Mouse (Mus musculus) layer of hippocampus, adult 11-12 months (tissue): ENCODE results near the gene Slc38a2.
A peak's percentile ranks its signal among the peaks of the same experiment; 100 is the strongest.

Source experiments
- DNase-seq: peaks from one replicate; pipeline ENCODE4 v3.0.0; 2022; ENCODE audit warnings: low spot score

Gene Slc38a2

DNA sequence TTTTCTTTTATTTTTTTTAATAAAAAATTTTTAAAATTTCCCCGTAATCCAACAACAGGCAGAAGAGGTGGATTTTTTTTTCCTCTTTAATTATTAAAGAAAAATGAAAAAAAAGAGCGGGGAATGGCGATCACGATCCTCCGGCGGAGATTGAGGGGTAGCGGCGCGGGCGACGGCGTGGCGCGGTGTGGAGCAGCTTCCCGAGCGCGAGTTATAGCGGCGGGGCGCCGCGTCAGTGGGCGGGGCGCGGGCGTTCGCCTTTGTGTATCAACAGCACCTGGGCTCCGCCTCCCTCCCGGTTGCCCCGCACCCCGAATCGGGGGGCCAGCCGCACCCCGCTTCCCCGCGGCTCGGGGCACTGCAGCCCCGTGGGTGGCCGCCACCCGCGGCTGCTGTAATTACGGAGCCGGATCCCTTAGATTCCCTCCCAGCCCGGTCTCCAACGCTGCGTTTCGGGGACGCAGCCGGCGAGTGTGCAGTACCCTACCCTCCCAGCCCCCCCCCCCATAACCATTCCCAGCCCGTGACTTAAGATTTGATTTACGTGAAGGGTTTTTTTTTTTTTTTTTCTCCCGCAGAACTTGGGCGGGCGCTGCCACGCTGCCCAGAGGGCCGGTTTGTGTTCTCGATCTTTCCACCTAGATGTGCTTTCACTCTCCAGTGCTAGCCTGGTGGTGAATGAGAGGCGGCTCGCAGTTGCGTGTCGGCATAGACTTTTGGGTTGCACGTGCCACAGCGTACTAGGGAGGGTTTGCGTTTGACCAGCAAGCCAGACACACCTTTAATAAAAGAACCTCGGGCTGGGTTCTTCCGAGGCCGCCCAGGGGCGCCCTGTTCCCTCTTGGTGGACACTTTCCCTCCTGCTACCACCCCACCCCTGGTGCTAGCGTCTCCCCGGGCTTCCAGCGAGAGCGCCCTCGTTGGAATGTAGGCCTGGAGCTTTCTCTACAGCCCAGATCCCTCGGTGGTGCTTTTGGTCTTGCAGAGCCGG, at the start of gene Slc38a2:
Gene Slc38a2 (minus strand): TSS at position 210 of the 991 bp plus-strand sequence.
- DNase-seq: peak; percentile 91

DNA sequence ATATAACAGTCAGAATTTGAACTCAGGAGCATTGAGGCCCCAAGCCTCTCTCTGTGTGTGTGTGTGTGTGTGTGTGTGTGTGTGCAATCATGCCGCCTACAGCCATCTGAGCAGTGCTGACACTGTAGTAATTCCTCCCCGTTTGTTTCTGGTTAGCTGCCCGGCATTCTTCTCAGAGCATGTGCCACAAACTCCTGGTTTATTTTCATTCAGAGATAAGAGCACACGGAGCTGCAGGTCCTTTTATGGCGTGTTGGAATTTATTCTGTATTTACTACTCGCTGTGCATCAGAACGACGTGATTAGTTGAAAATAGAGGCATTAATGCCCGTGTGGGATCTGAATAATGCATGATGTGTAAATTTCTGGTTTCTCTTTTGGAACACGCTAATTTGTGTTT, 49.6 kb upstream of the Slc38a2 start:
- DNase-seq: peak; percentile 28

DNA sequence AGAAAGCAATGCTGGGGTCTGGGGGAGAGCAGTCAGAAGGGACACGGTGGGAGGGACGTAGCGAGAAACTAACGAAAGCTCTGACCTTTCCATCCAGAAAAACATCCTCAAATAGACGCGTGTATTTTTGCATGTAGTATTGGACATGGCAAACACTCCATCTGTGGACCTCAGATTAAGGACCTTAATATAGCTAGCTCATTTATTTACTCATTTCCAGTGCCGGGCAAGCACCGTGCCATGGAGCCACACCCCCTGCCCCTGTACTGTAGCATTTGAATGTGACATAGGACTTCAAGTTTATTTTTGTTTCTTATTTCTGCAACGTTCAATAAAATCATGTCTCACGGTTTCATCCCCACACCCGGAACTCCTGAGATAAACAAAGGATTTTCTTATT, 48.0 kb upstream of the Slc38a2 start:
- no peak for DNase-seq

DNA sequence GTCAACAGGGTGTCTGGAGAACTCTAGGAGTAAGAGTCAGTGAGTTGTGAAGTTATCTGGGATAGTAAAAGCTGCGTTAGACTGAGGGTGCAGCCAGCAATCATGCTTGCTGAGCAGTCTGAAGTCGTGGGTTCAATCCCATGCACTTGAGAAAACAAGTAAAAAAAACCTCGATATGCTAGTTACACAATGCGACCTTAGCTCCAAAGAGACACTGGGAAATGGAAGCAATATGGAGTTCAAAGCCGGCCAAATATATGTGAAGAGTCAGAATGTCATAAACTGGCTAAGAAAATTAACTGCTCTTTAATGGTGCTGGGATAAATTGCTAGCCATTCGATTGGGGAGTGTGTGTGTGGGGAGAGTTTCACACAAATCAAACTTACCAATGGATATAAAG, 47.5 kb upstream of the Slc38a2 start:
- DNase-seq: no peak

DNA sequence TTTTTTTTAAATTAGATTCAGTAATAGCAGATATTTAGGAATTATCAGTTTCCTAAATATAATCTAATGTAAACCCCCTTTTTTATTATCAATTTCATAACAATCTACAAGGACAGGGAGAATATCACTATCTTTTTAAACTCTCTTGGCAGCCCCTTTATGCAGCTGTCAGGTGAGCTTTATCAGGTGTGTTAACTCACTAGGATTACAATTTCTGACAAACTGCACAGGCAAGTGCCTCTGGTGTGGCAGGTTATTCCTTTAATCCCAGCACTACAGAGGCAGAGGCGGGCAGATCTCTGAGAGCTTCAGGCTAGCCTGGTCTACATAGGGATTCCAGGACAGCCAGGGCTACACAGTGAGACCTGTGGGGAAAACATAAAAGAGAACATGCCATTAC, 45.8 kb upstream of the Slc38a2 start:
- DNase-seq: no peak

DNA sequence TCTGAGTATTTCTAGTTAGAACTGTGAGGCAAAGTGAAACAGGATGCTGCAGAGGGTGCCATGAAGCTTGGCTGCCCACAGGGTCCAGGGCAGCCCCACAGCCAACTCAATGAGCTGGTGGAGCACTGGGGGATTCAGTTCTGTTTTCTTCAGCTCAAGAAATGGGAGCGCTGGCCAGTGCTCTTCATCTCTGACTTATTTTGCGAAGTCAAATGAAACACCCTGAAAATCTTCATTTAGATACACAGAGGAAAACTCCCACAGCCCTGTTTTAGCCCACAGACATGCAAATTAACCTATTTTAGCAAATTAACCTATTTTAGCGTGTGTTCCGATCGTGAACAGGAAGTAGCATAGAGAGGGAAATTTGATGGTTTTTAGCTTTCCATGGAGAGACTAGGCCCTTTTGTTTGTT, 45.4 kb upstream of the Slc38a2 start:
- DNase-seq: peak; percentile 17

DNA sequence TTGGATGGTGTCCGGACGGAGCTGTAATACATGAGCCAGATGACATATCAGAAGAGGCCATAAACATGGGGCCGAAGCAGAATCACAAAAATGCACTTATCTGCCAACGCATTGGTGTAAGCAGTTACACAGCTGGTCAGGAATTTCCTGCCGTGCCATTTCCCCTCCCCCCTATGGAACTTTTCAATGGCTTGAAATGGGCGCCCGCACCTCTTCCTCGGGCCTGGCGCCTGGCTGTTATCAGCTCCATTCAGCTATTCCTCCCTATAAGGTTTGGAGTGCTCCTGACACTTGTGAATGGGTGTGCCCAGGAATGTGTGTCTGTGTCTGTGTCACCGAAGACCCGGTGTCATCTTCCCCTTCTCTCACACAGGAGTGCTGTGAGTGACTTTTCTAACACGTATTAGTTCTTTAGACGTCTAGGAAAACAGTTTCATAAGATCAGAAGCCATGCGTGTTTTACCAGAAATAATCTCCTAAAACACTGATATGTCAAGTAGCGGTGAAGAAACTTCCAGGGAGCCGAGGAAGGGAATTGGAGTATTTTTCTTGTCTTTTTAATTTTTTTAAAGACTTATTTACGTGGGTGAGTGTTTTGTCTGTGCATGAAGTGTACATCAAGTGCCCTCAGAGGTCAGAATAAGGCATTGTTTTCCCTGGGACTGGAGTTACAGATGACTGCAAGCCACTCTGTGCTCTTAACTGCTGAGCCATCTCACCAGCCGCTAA, 44.8 kb upstream of the Slc38a2 start:
- DNase-seq: no peak

DNA sequence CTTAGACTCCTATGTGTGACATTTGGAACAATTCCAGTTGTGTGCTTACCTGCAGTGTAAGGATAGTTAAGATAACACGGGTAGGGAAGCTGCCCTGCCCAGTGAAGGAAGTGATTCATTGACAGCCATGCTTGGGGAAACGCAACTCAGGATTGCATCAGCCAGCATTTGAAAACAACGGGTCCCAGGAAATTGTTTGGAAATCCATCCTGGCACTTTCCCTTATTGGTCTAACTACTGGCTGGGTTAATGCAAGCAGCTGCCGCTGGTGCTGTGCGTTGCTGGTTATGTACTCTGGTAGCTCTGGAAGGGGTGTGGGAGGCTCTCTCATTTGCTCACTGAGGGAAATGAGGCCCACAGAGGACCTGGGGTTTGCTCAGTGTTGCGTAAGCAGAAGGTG, 43.7 kb upstream of the Slc38a2 start:
- no peak for DNase-seq

DNA sequence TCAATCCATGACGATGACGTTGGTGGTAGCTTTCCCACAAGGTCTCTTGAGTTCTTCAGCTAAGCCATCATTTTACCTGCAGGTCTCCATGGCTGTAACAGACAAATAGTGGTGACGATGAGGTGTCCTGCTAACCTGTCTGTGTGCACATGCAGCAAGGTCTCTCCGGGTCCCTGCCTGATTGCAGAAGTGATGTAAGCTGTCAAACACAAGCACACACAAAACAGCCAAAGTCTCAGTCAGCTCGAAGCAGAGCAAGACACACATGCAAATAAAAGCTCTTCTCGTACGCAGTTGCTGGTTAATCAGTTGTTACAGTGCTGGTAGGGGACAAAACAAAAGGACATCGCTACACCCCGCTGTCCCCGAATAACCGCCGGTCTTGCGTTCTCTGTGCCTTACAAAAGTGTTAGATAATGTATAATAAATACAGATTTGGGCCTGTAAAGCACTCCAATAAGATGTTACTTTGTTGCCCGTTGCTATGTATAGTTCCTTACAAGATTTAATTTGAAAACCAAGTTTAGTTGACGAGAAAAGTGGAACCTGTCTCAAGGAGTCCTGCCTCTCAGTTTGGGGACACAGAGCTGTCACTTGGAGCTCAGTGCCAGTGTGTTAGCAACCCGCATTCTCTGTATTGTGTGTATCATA, 43.2 kb upstream of the Slc38a2 start:
- DNase-seq: no peak

DNA sequence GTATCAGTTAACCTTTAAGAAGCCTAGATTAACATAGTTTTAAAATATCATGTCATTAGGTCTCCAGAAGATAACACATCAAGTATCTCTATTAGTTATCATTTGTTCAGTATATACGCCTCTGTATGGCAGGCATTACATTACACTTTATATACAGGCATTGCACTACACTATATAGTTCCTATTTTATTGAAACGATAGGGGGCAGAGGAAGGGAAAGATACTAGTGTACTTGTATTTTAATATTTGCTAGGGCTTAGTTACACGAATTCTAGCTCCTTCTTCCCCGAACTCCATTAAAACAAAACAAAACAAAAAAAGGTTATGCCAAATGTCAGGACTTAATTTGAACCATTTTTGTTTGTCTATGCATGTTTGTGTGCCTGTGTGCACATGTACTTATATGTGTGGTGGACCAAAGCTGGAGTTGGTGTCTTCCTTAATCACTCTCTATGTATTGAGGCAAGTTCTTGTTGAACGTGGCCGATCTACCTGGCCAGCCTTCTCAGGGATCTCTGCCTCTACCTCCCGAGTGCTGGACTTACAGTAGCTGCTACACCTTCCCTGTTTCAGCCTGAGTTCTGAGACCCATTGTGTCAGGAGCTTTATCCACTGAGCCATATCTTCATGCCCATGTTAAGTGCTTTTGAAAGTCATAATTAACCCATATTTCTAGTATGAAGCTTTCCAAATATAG, 41.5 kb upstream of the Slc38a2 start:
- no peak for DNase-seq

DNA sequence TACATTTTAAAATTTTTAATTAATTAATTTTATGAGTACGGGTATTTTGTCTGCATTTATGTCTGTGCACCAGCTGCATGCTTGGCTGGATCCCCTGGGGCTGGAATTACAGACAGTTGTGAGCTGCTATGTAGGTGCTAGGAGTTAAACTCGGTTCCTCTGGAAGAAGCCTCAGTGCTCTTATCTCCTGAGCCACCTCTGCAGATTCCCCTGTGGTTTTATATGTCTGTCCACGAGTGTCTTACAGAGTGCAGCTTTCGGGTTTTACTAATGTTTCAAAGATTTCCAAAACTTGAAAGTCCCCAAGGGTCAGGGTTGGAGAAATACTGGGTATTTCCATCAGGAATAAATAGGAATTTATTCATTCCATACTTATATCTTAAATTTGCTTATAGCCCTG, 40.6 kb upstream of the Slc38a2 start:
- DNase-seq: no peak

DNA sequence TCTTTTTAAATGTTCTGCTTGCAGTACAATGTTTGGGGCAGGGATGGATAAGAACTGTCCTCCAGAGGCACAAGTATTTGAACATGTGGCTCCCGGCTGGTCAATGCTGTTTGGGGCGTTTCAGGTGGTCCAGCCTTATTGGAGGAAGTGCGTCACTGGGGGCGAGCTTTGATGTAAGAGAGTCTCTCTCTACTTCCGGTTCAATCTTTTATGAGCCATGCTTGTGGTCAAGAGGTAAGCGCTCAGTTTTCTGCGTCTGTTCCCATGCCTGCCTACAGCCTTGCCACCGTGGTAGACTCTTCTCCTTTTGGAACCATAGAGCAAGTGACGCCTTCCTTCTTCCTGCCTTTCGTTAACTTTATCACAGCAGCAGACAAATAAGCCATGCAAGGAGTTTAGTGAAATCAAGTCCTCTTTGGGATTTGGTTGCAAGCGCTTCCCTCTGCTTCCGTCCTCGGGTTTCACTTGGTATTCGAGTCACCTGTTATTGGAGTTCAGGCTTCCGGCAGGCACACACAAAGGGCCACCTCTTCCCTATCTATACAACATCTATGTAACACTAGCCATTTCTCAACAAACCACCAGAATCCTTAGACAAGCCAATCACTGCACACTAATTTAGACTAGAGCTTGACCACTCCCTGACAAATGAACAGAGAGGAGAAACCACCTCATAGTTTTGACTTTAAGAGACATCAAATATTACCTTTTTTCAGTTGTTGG, 37.3 kb upstream of the Slc38a2 start:
- no peak for DNase-seq

DNA sequence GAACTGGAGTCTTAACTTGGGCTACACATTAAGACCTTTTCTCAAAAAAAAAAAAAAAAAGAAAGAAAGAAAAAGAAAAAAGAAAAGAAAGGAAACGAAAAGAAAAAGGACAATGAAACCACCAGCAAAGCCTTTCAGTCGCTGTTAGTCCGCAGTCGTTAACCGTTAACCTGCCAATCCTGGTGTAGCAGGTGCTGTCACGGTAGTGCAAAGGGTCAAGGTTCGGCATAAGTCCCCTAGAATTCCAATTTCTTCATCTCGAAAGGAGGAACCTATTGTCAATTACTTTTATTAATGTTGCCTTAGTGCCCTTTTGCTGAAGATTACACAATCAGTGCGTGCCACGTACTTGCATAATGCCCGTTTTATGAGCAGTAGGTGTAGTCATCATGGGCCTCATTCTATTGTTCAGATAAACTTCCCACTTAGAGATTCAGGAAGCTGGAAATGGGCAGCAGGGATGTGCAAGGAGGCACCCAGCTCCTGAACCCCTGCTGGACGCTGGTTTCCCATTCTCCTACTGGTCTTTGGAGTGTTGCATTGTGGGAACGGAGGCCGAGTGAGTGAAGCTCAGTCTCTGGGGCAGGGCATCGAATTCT, 36.1 kb upstream of the Slc38a2 start:
- DNase-seq: no peak

DNA sequence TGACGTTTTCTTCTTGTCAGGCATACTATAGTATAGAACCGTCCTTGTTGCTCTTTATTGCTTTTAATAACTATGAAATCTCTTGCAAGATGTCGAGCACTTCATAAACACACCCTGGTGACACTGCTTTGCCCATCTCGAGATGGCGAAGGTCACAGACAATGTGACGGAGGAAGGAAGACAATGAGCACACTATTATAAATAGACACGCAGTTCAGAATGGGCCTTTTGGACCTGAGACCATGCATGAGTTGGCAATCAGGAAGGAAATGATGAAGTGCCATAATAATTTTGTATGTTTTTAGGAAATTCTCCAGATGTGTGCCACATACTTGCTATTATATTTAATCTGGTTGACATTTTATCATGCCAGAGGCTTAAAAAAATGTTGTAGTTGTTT, 34.9 kb upstream of the Slc38a2 start:
- no peak for DNase-seq

DNA sequence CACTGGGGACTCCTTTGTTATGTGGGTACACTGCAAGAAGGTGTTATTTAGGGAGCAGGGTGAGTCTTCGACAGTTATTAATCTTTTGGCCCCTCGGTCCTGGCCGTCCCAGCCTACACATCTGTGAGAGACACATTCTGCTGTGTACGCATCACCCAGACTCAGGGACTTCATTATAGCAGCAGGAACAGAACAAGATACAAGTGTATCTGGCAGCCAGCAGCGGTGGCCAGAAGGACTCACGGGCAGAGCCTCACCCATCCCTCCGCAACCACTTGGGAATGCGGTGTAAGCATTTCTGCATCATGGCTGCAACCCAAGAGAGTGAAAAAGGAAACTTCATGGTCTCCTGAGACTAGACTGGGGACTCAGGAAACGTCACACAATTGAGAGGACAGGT, 30.9 kb upstream of the Slc38a2 start:
- no peak for DNase-seq

DNA sequence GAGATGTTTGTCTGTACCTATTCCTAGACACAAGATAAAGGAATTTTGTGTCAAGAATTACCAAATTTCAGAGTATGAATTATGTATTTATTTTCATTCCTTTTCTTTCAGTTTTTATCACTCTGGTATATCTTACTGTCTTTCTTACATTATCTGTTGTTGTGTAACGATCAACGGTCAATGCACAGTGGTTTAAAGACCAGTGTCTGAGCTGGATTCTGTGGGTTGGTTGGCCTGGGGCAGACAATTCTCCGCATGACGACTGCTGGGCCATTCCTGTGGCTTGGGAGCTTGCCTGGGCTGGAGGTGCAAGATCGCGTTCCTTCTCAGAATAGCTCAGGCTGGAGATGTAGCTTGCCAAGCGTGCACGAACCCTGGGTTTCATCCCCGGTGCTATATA, 30.3 kb upstream of the Slc38a2 start:
- DNase-seq: no peak

DNA sequence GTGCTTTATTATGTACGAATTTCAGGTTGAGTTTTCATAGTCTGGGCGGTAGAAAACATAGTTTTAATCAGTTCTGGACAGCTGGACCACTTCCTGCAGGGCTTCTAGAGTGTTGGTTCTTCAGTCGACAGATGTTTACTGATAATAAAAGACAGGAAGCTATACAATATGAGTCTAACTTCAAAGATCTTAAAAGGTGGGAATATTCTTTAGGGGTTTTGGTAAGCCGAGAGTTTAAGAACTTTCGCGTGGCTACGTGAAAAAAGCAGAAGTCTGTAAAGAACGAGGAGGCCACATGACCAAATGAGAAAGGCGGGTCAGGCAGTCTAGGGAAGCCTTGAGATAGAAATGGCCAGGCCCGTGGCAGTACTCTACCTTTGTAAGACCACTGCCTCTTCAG, 29.5 kb upstream of the Slc38a2 start:
- no peak for DNase-seq

DNA sequence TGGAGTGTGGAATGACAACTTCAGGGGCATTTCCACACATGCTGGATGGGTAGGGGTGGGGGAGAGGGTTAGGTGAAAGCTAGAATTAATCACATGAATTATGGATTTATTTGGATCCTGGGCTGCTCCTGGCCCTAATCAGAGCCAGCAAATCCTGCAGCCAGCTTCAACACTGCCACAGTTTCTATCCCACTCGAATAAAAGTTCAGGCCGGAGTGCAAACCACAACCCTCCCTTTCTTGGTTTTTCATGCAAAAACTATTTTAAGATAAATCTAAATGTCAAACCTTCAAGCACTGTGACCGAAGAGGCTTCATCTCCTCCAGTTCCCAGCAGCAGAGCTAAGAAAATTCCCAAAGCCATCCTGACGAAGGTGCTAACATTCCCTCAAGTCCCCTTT, 28.8 kb upstream of the Slc38a2 start:
- no peak for DNase-seq

DNA sequence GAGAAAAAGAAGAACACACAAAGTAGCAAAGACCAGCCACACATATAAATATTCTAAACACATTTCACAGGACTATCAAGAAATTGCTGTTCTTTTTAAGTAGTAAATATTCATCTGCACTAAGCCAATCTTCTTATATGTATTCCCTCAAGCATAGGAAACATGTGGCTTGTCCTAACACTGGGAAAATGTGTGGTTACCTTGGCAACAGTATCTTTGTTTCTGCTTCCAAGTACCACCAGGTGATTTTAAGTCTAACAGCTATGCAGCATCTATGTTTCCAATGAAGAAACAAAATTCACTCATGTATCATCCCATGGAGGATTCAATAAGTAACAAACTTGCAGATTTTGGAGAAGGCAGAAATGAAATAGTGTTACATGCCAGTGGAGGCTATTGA, 25.0 kb upstream of the Slc38a2 start:
- no peak for DNase-seq

DNA sequence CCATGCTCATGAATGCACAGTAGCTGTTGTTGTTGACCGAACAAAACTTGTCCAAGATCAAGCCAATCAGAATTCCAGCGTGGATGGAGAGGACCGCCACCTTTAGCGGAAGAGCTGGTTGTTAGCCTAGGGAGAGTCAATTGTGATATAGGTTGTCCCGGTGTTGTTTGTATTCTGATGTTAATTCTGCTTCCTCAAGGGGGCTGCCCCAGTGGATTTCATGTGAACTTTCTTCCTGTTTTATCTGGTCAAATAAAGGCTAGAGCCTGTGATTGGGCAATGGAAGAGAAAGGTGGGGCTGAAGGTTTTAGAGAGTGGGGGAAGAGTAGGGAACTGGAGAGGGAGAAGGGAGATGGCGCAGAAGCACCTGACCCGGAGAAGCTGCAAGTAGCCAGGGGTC, 22.7 kb upstream of the Slc38a2 start:
- no peak for DNase-seq

DNA sequence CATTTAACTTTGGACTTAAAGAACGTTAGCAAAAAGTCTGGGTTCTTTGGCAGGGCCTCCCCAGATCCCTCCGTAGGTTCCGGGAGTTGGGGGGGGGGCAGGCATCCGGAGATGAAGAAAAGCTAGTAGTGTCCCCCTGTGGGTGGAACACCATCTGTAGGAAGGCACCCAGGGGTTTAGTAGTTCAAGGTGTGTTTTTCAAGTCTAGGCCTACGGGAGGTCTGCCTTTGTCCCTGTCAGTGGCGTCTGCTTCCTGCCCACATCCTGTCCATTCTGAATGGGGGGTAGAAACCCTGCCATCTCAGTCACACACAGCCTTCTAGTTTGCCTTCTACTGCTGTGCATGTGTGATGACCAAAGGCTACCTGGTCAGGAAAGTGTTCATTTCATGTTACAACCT, 20.6 kb upstream of the Slc38a2 start:
- no peak for DNase-seq
